Mouse (Mus musculus): ENCODE data around the gene Gm5127.
A peak's percentile ranks its signal among the peaks of the same experiment; 100 is the strongest.

Gm5127 gene

DNA sequence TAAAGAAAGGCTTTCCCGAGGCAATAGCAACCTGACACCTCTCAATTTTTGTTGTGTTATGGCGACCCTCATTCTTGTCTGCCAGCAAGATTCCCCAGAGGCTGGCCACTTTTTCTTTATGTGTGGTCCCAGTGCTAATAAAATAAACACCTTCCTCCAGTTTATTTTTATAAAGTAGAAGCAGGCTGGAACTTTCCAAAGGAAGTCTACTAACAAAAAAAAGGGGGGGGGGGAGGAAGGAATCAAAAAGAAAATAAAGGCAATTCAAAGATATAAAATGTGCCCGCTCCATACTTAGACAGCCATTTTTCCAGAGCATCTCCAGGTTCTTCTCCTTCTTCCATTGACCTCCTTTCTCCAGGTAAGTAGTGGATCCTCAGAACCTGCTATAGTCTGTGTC is at the start of gene Gm5127:
Gene Gm5127, plus strand, starts transcription at position 301 of the 400 bp plus-strand sequence.
- no peak for DNase-seq

GRCm38 (mm10) chrX:106536359-106536758 is 46.6 kb upstream of the Gm5127 start:
- DNase-seq: no peak

DNA sequence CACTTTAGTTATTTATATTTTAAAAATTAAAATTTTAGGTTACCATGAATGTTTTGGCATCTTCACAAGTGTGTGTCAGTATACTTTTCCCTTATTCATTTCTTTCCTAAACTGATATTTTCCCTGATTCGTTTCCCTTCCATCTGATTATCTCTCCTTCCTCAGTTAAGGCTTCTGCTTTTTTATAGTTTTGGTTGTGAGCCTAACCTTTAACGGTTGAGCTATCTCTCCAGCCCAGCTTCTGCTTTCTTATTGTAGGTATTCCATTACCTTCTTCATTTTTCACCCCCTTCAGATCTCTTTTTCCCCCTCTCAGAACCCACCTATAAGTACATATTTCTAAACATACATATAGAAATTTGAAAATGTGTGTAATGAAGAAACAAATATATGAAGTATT is 27.5 kb upstream of the Gm5127 start:
- no peak for DNase-seq

- DNase-seq: no peak
Measured at GRCm38 (mm10) chrX:106578966-106579365, 4.0 kb upstream of the Gm5127 start.

DNA sequence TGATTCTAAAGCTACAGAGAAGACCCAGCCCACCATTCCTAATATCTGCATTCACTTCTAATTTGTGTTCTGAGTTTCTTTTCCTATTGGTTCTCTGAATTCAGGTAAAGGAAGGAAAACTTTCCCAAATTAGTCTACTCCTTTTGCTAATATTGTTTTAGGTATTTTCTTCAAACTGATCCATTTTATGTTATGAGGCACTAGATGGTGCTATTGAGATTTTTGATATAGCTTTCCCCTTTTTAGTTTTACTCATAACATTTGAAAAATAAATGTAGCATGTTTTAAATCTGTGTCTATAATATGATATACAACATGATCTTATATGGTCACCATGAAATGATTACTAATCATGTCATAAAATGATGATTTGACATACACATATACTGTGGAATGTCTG is 2.6 kb upstream of the Gm5127 start:
- DNase-seq: no peak

DNA sequence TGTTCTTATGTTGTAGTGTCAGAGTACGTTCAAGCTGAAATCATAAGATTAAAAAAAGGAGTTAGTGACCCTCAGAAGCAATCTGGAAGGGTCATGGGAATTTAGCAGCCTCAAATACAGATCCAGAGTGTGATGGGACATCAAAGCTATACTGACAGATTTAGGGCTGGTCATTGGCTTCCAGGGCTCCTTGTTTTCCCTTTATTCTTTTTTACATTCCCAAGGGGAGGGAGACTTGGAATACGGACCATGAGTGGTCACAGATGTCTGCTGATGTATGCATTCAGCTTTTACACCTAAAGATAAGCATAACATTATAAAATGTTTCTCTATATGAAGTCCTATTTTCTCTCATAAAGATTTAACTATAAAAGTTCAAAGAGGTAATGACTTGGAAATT is 789 bp upstream of the Gm5127 start:
- no peak for DNase-seq

DNA sequence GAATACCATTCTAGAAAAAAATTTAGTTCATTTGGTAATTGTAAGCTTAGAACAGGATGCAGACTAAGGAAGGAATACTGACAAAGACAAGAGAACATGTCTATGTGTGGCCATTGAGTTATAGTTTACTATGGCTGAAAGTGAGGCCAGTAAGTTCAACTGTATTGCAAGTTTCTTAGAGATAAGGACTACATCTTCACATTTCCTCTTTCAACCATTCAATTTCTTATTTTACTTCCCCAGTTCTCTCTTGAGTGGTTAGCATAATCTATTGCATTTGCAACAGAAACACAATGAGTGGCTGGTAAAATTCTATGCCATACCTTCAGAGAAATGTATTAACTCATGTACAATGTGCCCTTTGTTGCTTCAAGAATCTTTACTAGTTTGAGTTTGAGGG is 10.9 kb downstream of the Gm5127 start:
- no peak for DNase-seq

GRCm38 (mm10) chrX:106595904-106596303 is 12.9 kb downstream of the Gm5127 start:
- DNase-seq: peak in 1 of 2 experiments; percentile 1

DNA sequence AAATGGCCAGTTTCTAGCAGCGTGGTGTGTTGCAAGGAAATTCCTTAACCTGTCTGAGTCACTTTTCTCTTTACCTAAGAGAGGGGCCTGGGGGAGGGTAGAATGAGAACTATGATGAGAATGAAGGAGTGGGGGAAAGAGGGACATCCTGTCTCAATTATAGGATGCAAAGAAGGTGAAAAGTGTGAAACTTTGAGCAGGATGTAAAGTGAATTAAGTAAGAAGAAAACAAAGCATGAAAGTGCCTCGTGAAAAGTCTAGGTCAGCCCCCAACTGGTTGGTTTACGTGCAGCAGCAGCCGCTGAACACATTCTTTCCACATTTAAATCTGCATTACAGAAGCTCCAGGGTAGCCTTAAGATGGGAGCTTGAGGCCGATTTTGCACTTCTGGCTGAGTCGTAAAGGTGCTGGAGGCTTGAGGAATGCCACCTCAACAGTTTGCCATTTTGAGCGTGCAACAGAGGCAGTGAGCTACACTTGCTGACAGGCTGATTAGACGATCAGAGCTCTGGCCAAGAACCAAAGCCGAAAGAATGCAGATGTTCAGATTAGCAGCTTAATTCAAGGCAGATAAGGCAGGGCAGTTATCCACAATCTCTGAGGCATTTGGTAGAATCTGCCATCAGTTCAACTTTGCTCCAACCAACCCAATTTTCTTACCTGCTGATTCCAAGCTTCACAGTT is 19.7 kb downstream of the Gm5127 start:
- DNase-seq: no peak

DNA sequence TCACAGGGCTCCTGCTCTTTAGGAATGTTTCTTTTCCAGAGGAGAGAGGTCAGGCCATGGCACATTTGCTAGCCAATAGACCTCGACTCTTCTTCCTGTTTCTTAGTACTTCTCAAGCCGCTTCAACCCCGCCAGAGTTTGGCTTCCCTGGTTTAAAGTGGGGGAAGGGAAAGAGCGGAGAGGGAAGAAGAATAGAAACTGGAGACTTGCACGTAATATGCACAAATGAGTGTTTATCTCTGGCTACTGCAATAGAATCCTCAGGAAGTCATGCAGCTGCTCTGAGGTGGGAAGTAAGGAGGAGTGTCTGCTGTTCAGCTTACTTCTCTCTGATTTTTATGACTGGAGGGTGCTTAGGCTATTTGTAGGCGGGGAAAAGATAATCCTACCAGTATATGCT is 20.4 kb downstream of the Gm5127 start, which contains the start of gene Cysltr1:
Gene Cysltr1, minus strand, starts transcription at position 294 of the 400 bp plus-strand sequence.
- DNase-seq: no peak

- no peak for DNase-seq
Measured at GRCm38 (mm10) chrX:106622512-106622911, 39.5 kb downstream of the Gm5127 start.

DNA sequence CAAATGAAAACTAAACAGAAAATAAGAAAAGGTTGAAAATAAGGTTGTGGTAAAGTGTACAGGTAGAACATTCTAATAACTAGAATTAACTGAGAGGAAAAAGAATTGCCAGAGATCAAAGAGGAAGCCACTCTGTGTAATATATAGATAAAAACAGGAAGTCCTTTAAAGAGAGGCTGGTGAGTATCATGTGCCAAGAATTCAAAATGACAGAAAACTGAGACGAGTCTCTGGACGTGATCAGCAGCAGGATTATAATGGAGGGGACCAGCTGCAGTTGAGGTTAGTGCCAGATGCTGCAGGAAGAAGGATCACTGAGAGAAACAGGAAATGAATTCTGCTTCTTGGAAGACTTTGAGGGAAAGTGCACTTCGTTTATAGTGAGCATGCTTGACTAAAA is 40.7 kb downstream of the Gm5127 start:
- no peak for DNase-seq

DNA sequence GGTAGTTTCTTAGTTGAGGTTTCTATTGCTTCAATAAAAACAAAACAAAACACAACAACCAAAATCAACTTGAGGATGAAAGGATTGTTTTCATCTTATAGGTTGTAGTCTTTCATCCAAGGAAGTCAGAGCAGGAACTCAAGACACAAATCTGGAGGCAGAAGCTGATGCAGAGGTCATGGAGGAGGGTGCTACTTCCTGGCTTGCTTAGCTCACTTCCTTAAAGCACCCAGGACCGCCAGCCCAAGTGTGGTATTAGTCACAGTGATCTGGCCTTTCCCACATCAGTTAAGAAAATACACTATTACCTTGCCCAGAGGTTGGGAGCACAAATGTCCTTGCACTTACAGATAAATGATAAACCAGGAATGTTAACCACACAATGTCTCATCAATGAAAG is 45.5 kb downstream of the Gm5127 start:
- DNase-seq: no peak

DNA sequence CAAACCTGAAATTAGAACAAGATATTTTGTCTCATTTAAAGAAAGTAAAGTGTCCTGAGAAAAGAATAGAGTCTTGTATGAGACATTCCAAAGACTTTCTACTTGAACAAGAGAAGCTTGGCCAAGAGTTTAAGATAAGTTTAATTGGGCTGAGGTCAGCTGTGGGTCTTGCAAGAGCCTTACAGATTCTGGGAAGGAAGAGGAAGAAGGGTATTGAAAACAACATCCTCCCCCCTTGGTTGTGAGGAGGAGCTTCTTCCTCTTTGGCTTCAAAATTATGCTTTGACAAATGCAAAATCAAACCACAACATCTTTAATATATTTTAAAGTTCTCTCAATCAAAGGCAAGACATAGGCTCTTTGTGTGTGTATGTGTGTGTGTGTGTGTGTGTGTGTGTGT is 50.6 kb downstream of the Gm5127 start:
- DNase-seq: no peak

DNA sequence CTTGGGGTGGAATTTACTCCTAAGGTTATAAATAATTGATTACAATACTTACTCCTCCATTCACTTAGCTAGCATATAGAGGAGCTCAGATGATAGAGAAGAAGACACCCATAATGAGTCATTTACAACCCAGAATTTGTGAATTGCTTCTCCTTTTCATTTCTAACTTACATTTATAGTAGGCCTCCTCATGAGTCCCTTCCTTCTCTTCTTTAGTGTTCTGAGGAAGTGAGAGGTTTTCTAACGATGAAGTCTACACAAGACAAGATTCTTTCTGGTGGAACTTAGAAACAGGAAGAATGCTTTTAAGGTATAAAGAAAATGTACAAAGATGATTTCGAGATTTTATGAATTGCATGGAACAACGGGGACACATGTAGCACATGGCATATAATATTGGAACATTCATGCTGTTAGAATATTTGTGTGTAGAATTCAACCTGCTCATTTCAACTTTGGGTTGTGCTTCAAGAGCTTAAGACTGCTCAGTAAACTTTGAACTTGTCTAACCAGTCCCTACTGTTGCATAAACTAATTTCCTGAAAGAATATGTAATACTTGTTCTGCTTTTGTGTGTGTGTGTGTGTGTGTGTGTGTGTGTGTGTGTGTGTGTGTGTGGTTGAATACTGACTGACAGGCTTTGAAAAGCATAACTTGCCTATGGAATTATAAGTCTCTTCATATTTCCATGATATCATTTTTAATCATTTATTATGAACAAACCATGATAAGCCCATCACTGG is 52.0 kb downstream of the Gm5127 start:
- DNase-seq: no peak

DNA sequence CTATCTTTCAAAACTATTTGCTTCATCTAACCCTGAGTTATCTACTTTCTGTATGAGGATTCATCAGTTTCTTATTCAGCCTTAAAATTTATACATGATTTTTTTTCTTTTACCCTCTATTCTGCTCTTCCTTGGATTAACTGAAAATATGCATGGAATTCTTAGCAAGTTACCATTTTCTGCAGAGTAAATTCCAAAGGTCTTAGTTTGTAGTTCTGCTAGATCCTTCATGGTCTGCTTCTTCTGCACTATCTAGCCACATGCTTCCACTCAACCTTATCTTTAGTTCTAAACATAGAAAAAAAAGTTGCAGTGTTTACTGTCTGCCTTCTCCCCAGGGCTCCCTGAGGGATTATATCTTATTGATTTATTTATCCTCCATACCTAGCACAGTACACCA is 79.1 kb downstream of the Gm5127 start:
- no peak for DNase-seq

DNA sequence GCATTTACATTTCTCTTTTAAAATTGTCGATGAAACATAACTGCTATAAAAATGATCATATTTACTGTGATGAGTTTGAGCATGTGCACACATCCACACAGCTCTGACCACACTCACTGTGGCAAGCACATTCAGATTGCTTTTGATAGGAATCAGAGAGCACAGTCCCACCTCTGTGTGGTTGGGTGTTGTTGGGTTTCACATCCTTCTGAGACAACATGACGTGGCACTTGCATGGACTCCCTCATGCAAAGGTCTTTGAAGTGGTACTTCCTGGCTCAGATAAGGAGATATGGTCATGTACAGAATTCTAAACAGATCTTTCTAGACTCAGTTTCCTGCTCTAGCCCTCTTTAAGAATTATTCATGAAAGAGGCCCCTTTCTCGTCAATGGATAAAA is 121.6 kb downstream of the Gm5127 start:
- no peak for DNase-seq

- no peak for DNase-seq
Measured at GRCm38 (mm10) chrX:106717160-106717559, 134.2 kb downstream of the Gm5127 start.

- no peak for DNase-seq
Measured at GRCm38 (mm10) chrX:106742241-106742640, 159.3 kb downstream of the Gm5127 start.

DNA sequence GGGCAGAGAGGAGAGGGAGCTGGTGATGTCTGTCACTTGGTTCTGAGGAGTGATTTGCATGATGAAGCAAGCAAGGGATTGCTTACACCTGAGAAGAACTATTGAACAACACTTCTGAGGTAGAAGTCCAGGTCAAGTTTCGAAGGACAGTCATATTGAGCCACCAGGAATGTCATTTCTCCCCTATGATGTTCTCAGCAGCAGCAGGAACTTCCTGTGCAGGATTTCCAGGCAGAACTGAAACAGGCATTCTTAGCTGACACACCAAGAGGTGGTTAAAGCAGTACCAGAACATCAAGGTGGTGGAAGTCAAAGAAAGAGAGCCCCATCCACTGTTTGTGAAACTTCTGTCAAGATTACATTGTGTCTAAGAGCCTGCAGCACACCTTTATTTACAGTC is 172.3 kb downstream of the Gm5127 start:
- no peak for DNase-seq

All from cerebellum, postnatal 10 days (tissue).